Mouse (Mus musculus) left cerebral cortex, postnatal 14 days (tissue): Measurements from ENCODE around the gene Gm20911. TPM values are rescaled to one million over a fixed set of nuclear protein-coding genes. Genes with fewer than 3 reads are reported as not detected.
"Not testable (repeated sequence)": the region's sequence is repeated elsewhere in the genome, so short reads cannot be mapped to it uniquely, and the experiment has no call there.

Experiments
- DNase-seq, 2 experiments: peaks; one replicate each; pipeline ENCODE4 v3.0.0; 2021 to 2022; ENCODE audit warnings: low spot score in 2 of 2, mixed read lengths in 1 of 2
- intact Hi-C: fragments of 180-260 bp; cut with DNase I; formaldehyde crosslinking; loops from one replicate; pipeline ENCODE4 v1.15.1; 2025
- long read RNA-seq, 2 experiments: library from polyadenylated mRNA; stranded (forward); transcript quantifications; one replicate each; pipeline ENCODE4 v2.0.0; 2021
- total RNA-seq, 2 experiments: library from RNA; stranded (reverse); gene quantifications; 2 replicates each; pipeline ENCODE4 v1.2.3; 2021

The Gm20911 gene
- not detected for total RNA-seq
- long read RNA-seq, experiment 1 = 0 reads
- long read RNA-seq, experiment 2 = 0 reads

- intact Hi-C loops, DNase-seq: not testable (repeated sequence)
Measured at GRCm38 (mm10) chrY:81457707-81458106, at the start of gene Gm20911. TSS of gene Gm20911 (plus strand) at chrY:81458007.
